Mouse (Mus musculus) A20 (cell line): ENCODE measurements at regions not wholly inside any gene's neighbourhood (a gene's known extent, or its start where the extent isn't known, plus 50 kb on each side); places are given as distances from the start of the nearest gene placed in this dataset.

Source experiments
- DNase-seq: peaks from one replicate; pipeline ENCODE4 v3.0.0-alpha.2; 2011; ENCODE audit warnings: low read depth, low spot score

DNA sequence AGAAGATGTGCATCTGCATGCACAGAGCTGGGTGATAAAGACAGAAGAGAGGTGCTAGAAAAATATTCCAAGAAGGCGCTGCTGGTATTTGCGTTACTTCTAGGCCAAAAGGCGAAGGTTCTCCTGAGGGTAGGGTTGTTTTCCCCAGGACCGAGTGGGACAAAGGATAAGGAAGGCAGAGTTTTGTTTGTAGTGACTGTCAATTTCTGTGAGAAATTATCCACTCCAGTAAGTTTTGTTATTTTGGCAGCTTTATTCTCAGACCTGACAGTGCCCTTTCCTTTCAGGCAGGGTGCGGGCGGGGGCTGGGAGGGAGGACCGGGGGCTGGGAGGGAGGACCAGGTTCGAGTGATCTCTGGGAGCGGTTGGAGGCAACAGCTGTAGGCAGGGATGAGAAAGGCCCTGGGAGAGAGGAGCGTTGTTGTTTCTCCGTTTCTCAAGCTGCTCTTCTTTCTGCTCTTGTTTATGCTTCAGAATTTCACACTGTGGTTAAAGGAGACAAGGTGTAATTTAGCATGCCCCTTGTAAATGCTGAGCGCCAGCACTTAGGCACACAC is 211.2 kb upstream of the Cited2 start:
- DNase-seq: no peak

DNA sequence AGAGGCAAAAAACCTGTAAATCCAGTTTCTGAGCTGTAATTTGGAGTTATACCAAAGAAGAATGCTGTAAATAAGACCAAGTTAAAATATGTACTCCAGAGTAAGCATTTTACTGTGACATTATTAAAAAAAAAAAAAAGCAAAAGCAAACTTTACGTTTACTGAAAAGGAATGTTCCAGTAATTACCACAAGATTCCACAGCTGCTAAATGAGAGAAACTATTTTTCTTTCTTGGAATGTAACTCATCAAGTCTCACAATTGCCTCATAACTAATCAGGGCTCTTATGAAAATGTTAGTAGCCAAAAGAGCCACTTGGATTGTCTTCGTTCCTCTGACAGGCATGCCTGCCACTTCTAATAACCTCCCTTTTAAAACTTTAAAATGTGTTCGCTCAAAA is 210.5 kb upstream of the Cited2 start:
- no peak for DNase-seq

DNA sequence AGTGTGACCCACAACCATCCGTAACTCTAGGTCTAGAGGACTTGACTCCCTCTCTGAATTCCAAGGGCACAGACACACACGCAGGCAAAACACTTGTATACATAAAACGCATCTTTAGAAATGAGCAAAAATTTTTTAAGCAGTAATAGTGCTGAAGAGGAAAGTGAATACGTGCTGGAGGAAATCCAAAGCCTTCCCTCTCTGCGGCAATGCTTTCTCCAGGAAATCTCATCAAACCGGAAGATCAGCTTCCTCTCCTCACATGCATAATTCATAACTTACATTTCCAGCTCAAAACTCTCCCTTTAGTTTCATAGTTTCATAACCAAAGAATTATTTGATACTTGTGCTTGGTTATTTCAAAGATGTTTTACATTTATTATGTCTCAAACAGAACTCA is 209.3 kb upstream of the Cited2 start:
- no peak for DNase-seq

DNA sequence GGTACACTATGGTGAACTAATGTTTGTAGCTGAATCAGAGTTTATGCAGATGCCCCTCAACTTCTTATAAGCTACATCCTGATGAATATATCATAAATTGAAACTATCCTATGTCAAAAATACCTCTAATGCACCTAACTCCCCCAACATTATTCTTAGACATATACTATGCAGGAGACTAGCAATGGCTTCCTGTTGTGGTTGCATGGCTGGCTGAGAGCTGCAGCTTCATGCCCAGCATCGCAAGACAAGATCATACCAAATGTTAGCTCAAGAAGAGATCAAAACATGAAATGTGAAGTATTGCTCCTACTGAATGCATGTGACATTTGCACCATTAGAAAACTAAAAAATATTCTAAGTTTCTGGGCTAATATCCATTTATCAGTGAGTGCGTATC is 206.9 kb upstream of the Cited2 start:
- no peak for DNase-seq

DNA sequence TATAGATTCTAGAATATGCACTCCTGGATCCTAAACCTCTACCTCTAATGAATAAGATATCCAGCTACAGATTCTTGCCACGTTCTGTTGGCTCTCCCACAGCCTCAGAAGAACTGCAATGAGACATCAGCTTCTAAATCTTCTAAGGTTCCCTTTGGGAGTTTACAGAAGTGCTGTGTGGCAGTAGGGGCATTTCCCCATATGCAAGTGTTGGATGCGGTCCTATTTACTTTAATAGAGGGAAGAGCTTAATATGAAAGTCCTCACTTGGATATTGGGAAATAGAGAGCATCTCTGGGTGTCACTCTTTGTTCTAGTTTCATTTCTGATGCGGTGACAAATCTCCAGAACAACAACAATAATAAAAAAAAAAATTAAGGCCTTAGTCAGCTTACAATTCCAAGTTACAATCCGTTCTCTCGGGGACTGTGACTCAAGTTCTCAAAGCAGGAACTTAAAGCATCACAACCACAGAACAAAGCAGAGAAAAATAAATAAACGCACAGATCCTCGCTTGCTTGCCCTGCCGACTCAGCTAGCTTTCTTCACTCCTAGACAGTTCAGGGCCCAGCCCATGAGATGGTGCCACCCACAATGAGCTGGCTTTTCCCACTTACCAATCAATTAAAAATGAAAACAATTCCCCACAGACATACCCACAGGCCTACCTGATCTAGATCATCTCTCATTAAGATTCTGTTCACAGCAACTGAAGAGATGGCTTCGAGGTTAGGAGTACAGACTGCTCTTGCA is 204.4 kb upstream of the Cited2 start:
- DNase-seq: no peak

DNA sequence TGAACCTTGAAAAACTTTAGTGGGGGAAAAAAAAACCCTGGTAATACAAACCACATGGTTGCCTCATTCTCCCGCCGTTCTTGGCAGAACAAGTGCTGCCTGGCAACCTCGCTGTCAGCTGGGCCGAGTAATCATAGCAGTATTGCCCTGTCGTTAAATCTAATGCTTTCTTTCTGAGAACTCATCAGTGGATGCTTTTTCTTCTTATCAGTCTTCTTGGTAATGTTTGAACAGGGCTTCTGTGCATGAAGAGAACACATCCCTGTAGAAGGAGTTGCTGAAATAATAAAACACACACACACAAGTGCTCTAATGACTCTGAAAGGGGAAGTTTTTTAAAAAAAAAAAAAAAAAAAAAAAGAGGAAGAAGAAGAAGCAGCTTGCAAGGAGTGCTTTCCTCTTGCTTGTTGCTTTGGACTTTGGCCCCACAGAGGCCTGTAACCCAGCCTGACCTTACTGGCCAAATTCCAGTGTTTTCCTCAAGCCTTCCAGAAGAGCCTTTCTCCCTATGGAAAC is 200.9 kb upstream of the Cited2 start:
- DNase-seq: peak; percentile 87

DNA sequence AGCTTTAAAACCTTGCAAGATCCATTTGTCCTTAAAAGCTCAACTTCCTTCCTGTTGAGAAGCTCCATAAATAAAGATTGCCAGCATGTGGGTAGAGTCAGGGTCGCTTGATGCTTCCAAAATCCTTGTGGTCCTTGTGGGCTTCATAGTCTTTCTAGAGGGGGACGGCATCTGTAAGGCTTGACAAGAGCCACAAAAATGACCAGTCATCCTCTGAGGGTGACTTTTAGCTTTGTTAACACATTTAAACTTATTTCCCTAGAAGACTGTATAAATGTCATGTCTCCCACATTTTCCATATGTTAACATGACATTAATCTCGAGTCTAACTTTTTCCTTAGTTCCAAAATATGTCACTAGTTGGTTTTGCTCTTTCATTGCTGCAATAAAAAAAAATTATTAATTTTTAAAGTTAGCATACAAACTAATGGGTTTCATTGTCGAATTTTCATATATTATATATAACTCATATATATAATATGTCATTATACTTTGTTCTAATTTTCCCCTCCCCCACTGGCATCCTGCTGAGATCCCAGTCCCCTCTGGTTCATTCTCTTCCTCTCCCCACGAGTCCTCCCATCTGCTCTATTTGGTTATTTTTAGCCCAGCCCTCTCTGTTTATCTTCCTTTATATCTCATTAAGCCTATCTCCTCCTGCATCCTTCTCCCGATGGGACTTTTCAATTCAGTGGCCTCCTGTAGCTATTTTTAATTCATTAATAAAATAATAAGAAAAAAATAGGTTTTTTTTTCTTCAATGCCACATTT is 199.3 kb upstream of the Cited2 start:
- no peak for DNase-seq

DNA sequence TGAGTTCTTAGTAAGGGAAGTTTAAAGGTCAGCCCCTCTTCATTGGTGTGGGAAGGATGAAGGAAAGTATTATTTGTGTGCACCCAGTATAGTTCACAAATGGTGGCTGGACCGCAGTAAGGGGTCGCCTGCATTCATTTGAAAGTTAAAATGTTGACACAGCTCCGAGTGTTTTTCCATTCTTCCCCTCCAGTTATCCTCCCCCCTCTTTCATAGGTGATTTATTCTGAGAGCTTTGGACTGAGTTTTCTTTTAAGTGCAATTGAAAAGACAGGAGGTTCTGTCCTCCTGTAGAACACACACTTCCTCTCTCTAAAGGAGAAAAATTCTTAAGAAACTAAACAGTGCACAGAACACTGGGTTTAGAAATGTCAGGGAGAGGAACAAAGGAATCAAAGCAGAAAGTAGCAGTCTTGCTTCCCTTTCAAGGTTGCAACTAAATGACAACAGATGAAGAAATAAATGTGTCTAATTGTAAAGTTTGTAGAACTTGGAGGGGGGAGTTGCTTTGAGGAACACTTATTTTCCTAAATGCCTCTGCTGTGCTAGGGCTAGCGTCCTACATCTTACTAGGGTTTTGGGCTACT is 195.8 kb upstream of the Cited2 start:
- DNase-seq: no peak

DNA sequence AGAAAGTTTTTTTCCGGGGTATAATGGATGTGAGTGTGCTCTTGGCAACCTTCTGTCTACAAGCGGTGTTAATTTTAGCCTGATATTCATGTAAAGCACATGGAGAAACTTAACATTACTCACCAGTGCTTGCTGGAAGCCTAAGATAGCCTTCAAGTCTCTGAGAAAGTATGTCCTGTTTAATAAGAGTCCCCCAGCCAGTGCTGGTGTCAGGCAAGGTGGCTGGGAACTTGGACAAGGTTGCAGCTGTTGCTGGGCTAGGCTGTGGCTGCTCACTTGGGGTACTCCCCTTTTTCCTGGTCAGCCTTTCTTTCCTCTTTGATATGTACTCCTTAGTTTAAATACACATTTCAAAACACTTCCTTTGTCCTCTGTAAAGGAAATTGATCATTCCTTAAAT is 194.9 kb upstream of the Cited2 start:
- DNase-seq: no peak

DNA sequence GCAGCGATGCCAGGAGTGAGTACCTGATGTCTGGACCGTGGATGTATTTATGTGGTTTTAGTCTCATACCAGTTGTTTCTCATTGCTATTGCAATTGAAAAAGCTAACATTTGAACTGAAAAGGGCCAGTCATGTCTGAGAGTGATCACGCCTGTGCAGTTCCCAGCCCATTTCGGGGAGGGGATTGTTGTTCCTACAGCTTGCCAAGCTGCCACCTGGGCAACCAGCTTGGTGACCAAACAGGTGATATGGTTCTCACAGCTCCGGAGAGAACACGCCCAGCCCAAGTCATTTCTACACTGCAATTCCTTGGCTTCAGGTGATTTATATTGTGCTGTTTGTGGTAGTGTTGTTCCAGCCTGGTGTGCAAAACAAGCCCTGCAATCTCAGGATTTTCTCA is 194.2 kb upstream of the Cited2 start:
- DNase-seq: no peak

DNA sequence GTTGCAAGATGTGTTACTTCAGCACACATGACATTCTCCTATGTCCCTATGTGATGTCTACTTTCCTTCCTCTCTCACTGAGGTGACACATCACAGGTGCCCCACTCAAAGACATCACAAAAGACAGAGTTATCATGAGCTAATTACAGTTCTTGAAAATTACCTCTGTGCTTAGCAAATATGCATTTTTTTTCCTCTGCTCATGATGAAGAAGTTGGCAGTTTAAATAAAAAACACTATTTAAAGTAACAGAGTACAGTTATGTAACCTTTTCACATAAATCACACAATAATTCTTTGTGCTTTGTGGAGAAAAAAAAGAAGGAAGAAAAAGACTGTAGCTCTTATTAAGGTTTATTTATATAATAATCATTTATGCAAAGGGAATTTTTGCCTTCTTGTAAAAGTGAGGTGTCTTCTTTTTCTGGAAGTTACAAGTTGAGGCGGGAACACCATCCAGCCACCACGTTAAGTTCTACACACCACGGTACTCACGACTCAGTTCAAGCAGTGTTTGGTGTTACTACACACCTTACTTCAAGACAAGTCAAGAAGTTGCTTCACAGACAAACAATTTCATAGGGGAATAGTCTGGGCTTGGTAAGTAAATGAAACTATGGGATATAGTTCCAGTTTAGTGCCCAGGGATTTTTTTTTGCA is 193.0 kb upstream of the Cited2 start:
- DNase-seq: no peak

DNA sequence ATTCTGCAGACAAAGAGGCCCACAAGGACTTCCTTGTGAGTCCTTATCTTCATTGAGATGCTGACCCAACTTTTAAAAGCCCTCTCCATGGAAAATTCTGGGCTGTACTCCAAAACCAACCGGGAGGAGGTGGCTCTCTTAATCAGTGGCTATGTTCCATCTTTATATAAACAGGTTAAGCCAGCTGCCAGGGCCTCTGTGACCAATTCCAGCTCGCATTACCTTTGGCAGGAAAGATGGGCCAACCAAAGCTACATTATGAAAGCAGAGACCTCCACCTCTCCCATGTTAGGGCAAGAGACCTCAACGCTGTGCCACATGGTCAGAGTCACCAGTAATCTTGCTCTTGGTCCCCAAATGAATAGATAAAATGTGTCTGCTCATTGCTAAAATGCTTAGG is 192.0 kb upstream of the Cited2 start:
- no peak for DNase-seq

DNA sequence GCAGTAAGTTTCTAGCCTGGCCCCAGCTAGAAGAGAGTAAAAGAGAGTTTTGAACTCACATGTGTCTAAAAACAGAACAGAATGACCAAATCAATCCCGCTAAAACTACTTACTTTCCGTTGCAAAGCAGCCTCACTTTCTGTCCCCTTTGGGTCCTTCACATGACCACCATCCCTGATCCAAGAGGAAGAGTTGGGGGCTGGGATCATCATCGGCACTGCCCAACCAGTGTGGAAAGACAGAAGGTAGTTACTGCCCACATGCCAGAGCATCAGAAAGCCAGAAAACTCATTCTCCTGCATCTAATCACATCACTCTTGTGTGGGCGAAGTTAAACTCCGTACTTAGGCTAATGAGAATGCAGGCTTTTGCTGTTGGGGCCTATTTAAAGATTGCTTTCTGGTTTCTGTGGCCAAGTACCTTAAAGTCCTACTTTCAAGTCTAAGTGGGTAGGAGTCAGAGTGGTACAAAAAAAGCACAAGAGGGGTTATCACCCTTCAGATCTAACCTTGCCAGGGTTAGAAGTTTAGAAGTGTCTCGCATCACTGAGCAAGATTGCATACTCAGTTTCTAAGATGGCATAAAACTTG is 184.0 kb upstream of the Cited2 start:
- DNase-seq: peak; percentile 17

DNA sequence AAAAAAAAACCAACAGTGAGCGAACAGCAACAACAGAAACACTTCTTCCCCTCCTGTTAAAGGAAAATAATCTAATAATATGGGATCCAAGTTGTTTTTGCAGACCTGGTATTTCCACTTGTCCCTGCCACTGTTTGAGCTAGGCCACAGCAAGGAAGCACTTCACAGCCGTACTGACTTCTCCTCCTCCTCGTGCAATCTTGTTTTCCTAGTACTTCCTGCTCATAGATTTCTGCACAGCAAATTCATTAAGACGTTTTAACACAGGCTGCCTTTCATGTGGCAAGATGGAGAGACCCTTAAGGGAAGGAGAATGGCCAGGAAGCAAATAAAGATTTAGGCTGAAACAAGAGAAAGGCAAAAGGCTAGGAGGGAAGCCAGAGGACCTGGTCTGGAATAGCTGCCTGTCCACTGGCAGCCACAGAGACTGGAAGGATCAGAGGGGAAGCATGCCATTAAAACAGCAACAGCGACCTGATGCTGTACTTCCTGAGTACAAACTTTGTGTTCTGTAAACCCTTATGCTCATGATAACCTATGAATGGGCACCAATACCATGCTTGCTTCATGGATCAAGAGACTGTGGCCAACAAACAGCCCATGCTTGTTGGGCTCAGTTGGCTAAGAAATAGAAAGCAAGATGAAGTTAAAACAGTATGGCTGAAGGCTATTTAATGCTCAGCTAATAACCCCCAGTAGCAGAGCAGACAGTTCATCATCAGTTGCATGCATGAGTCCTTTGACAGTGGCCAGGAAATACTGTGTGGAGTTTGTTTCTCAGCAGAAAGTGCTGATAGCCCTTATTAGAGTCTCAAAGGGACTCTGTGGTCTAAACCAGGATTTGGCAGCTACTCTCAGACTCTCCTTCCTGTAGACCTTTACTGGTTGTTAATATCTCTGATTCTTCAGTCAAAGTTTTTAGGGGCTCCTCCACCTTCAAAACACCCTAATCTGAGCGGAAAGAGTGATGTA is 182.3 kb upstream of the Cited2 start:
- DNase-seq: no peak

DNA sequence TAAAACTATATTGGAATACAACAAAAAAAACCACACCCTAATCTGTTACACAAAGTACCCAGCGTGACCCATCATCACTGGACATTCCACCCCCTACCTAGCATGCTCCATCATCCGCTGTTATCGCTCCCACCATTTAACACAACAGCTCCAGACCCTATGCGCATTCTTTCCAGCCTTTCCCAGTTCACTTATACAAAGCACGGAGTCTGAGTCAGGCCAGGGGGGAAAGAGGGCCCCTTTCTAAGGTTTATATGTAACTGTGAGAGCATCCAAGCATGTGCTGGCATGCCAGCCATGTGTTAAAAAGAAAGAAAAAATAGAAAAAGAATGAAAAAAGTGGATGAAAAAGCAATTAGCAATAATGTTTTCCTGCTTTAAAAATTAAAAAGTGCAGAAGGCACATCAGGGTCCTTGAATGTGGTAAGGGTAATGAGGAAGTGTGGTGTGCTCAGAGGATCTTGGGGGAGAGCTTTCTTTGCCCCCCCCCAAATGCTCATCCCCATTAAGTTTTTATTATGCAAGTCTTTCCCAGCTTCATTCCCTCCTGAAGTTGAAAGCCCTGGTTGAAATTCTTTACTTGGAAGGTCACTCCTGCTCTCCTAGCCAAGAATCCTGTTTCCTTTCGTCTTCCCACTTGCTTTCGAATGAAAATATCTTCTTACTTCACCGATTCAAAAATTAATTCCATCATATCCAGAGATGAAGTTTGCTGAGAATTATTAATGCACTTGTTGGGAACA is 180.7 kb upstream of the Cited2 start:
- no peak for DNase-seq

DNA sequence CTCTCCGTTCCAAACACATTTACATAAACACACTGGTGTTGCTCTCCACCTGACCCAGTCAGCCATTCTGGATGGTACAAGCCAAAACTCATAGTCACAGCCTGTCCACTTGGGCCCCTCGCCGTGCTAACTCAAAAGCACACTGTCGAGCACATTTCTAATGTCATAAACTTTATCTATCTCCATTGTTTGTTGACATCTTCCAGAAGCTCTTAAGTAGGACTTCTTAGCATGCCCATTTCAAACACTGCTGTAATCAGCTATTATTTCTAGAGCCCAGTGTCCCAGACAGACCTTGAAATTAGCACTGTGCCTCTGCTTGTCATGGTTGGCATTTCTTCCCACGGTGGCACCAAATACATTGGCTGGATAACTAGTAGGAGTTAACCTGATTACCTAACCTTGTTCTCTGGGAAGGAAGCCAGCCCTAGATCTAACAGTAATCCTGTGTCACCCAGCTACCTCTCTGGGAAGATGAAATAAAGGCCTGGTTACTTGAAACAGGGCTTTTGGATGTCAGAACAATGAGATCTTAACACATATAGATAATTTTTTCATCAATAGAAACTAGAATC is 180.1 kb upstream of the Cited2 start:
- DNase-seq: no peak

DNA sequence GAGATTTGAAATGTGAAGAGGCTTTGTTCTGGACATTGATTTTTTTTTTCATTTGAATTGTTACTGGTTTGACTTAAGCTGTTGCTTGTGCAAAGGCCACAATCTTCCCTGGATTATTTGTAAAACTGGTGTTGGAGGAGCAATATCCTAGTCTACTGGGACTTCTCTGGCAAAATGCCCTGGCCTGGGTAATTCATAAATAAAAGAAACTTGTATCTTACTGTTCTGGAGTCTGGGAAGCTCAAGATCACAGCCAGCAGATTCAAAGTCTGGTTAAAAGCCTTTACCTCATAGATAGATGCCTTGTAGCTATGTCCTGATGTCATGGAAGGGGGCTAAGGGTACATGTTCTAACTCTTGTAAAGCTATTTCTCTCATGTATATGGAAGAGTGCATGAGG is 177.7 kb upstream of the Cited2 start:
- no peak for DNase-seq

DNA sequence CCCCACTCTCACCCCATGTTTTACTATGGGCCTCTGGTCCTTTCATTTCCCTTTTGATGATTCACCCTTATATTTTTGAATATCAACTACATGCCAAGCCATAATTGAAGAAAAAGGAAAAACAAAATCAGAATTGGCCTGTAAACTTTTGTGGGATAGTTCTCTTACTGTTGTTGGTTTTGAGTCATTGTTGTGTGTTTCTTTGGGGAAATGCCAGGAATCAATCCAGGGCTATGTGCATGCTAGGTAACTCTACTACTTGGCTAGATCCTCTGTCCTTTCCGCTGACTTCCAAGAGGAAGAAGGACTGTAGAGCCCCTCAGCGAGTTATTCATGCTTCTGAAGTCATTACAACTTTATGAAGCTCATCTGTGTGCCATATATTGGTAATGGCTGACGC is 175.0 kb upstream of the Cited2 start:
- no peak for DNase-seq
